Mouse (Mus musculus): ENCODE results near the gene Gm20831. TPM values are rescaled to one million over a fixed set of nuclear protein-coding genes. Genes with fewer than 3 reads are reported as not detected.

Gene Gm20831
- total RNA-seq (2023), result not detected

DNA sequence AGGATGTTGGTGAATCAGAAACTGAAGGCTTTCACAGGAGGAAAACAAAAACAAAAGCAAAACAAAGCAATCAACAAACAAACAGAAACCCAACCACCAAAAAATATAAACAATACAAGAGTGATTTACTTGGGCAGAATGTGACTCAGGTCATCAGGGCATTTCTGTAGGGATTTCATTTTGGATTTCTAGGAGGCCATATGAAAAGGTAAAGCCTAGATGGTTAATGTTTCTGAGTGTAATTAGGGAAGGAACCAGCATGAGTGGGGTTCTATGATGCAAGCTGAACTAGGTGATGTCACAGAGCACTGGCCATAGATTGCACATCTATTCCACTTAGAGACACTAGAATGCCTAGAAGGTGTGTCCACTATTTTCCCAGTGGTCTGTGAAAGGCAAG lies at the start of gene Gm20831, which contains the start of gene Gm20772:
Gm20831 (plus strand) TSS at position 301 of the 400 bp plus-strand sequence.
Gm20772 (plus strand) TSS at position 301 of the 400 bp plus-strand sequence.

GRCm38 (mm10) chrY:17846166-17846565 lies 28.4 kb upstream of the Gm20831 start, which contains the start of gene Gm21904:
Gene Gm21904 (minus strand): TSS chrY:17846266.

GRCm38 (mm10) chrY:17937230-17937629 lies 62.7 kb downstream of the Gm20831 start, which contains the start of gene Srsy:
Gene Srsy (minus strand): TSS chrY:17937330.

Other genes starting within 250 kb of the Gm20831 start
- gene Gm21904, start 28.5 kb upstream of the Gm20831 start, total RNA-seq (2023), result not detected
- not detected for gene Gm20772, start within 50 bp of the Gm20831 start, total RNA-seq (2023)
- not detected for gene Srsy, start 62.6 kb downstream of the Gm20831 start, total RNA-seq (2023)
- gene Gm21764, start 187.1 kb downstream of the Gm20831 start, total RNA-seq (2023), result not detected
- gene Ssty1, start 214.4 kb downstream of the Gm20831 start, total RNA-seq (2023), result not detected